Mouse (Mus musculus): Measurements from ENCODE around the gene Ryr2. TPM values are rescaled to one million over a fixed set of nuclear protein-coding genes. Genes with fewer than 3 reads are reported as not detected.
A peak's percentile ranks its signal among the peaks of the same experiment; 100 is the strongest.
"Not testable (repeated sequence)": the region's sequence is repeated elsewhere in the genome, so short reads cannot be mapped to it uniquely, and the experiment has no call there.

Gene Ryr2
- polyA plus RNA-seq (2012; rRNA removed) = 0.13 and 0.16 TPM in 2 replicates

- no peaks in the 10 kb centered on the region for H3K27me3 ChIP-seq (replicated peaks; ENCODE audit: control insufficient read depth, insufficient read depth, low read length)
- DNase-seq = peak; percentile 88
- no peak within 1 kb of the TSS for H3K27ac ChIP-seq (ENCODE audit: insufficient read depth, low read depth, low read length)
Observed at GRCm38 (mm10) chr13:12106662-12107632, at the start of gene Ryr2. Ryr2 (minus strand) TSS chr13:12106945.

GRCm38 (mm10) chr13:12153922-12154321, 47.2 kb upstream of the Ryr2 start:
- Histone ChIP-seq H3K27me3 (replicated peaks; ENCODE audit: control insufficient read depth, insufficient read depth, low read length) (no peaks in the 10 kb centered on the region), H3K4me1 (ENCODE audit: control insufficient read depth, insufficient read depth, low read length) (no peaks in the 10 kb centered on the region), H3K36me3 (ENCODE audit: control insufficient read depth, insufficient read depth, low read length) (no peaks in the 10 kb centered on the region), H3K4me3 (ENCODE audit: insufficient read depth, low read depth, low read length) (no peak overlapping the region), H3K27ac (ENCODE audit: insufficient read depth, low read depth, low read length) (no peak overlapping the region)
- 62% methylated on average over 11 of the region's 11 CpGs for WGBS
- no peak for DNase-seq
- TF ChIP-seq CTCF (conservative IDR thresholded peaks at IDR 0.05; ENCODE audit: insufficient read depth, insufficient read length, low read depth, low read length) (no peak), POLR2A (IDR thresholded peaks at IDR 0.05; ENCODE audit: low read depth, low read length) (no peak)

More at GRCm38 (mm10) chr13:12106662-12107632, at the start of gene Ryr2:
- Histone ChIP-seq H3K4me1 (ENCODE audit: control insufficient read depth, insufficient read depth, low read length) (no peaks in the 10 kb centered on the region), H3K36me3 (ENCODE audit: control insufficient read depth, insufficient read depth, low read length) (no peaks in the 10 kb centered on the region), H3K4me3 (ENCODE audit: insufficient read depth, low read depth, low read length) (peak within 1 kb of the TSS; percentile 36)
- TF ChIP-seq CTCF (conservative IDR thresholded peaks at IDR 0.05; ENCODE audit: insufficient read depth, insufficient read length, low read depth, low read length) = peak; percentile 65; the same call in 1 of the 2 replicates
- no peak for TF ChIP-seq POLR2A (IDR thresholded peaks at IDR 0.05; ENCODE audit: low read depth, low read length)
- WGBS = 12% methylated on average over 59 of the region's 64 CpGs

DNA sequence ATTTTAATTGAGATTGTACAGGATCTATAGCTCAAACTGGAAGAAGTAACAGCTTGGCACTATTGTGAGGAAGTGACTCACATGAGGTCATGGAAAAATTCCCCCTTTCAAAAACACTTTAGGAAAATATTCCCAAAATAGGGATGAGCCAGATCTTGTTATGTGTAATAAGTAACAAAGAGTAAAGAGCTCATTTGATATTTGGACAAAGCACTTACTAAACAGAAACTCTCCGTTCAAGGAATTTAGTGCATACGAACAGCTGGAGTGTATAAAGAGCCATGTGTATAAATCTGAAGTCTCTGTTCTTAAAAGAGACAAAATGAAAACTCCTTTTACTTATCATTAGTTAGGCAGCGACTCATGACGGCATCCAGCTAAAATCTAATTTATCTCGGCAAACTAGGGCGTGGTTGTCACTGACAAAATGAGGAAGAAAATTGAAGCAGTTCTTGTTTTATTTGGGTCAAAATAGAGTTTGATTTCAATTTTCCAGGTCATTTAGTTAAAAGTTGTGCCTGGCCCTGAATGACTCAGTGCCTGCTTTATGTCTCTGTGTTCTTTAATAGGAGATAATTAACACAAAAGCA, 40.3 kb upstream of the Ryr2 start:
- no peak for DNase-seq
- H3K36me3 ChIP-seq (ENCODE audit: control insufficient read depth, insufficient read depth, low read length) = no peaks in the 10 kb centered on the region
- 62% methylated on average over 6 of the region's 6 CpGs for WGBS
- TF ChIP-seq CTCF (conservative IDR thresholded peaks at IDR 0.05; ENCODE audit: insufficient read depth, insufficient read length, low read depth, low read length) = no peak
- no peak for TF ChIP-seq POLR2A (IDR thresholded peaks at IDR 0.05; ENCODE audit: low read depth, low read length)
- H3K4me3 ChIP-seq (ENCODE audit: insufficient read depth, low read depth, low read length) = no peak overlapping the region
- no peaks in the 10 kb centered on the region for H3K27me3 ChIP-seq (replicated peaks; ENCODE audit: control insufficient read depth, insufficient read depth, low read length)
- H3K27ac ChIP-seq (ENCODE audit: insufficient read depth, low read depth, low read length) = no peak overlapping the region
- no peaks in the 10 kb centered on the region for H3K4me1 ChIP-seq (ENCODE audit: control insufficient read depth, insufficient read depth, low read length)

GRCm38 (mm10) chr13:12146402-12146801, 39.7 kb upstream of the Ryr2 start:
- TF ChIP-seq CTCF (conservative IDR thresholded peaks at IDR 0.05; ENCODE audit: insufficient read depth, insufficient read length, low read depth, low read length) (no peak), POLR2A (IDR thresholded peaks at IDR 0.05; ENCODE audit: low read depth, low read length) (no peak)
- Histone ChIP-seq H3K27me3 (replicated peaks; ENCODE audit: control insufficient read depth, insufficient read depth, low read length) (no peaks in the 10 kb centered on the region), H3K4me1 (ENCODE audit: control insufficient read depth, insufficient read depth, low read length) (no peaks in the 10 kb centered on the region), H3K4me3 (ENCODE audit: insufficient read depth, low read depth, low read length) (no peak overlapping the region), H3K27ac (ENCODE audit: insufficient read depth, low read depth, low read length) (no peak overlapping the region), H3K36me3 (ENCODE audit: control insufficient read depth, insufficient read depth, low read length) (no peaks in the 10 kb centered on the region)
- WGBS = 73% methylated on average over 2 of the region's 2 CpGs
- no peak for DNase-seq

GRCm38 (mm10) chr13:12143347-12143746, 36.6 kb upstream of the Ryr2 start:
- no peak for TF ChIP-seq POLR2A (IDR thresholded peaks at IDR 0.05; ENCODE audit: low read depth, low read length)
- no peak for TF ChIP-seq CTCF (conservative IDR thresholded peaks at IDR 0.05; ENCODE audit: insufficient read depth, insufficient read length, low read depth, low read length)
- DNase-seq = no peak
- 50% methylated on average over 5 of the region's 5 CpGs for WGBS

DNA sequence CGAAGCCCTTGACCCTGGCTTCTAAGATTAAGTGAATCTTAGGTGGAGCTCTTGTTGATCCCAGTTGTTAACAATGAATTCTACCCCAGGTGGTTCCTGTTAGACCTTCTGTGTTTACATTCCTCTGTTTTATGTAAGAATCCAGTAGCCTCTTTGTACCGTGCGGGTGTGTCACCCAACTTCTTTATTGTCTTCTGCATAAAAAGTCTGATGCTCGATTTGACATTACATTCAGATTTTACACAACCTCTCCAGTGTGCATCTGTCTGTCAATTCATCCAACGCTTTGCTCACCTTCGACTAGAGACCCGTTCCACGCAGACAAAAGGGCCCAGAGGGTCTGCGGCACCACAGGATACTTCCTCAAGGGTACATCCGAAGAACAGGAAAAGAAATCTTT, 29.7 kb upstream of the Ryr2 start:
- DNase-seq; H3K36me3 ChIP-seq (ENCODE audit: control insufficient read depth, insufficient read depth, low read length); H3K4me3 ChIP-seq (ENCODE audit: insufficient read depth, low read depth, low read length); H3K27ac ChIP-seq (ENCODE audit: insufficient read depth, low read depth, low read length); H3K27me3 ChIP-seq (replicated peaks; ENCODE audit: control insufficient read depth, insufficient read depth, low read length); H3K4me1 ChIP-seq (ENCODE audit: control insufficient read depth, insufficient read depth, low read length): not testable (repeated sequence)
- 91% methylated on average over 10 of the region's 10 CpGs for WGBS

More at GRCm38 (mm10) chr13:12143347-12143746, 36.6 kb upstream of the Ryr2 start:
- H3K36me3 ChIP-seq (ENCODE audit: control insufficient read depth, insufficient read depth, low read length) = no peaks in the 10 kb centered on the region
- no peaks in the 10 kb centered on the region for H3K4me1 ChIP-seq (ENCODE audit: control insufficient read depth, insufficient read depth, low read length)
- no peak overlapping the region for H3K4me3 ChIP-seq (ENCODE audit: insufficient read depth, low read depth, low read length)
- no peaks in the 10 kb centered on the region for H3K27me3 ChIP-seq (replicated peaks; ENCODE audit: control insufficient read depth, insufficient read depth, low read length)
- no peak overlapping the region for H3K27ac ChIP-seq (ENCODE audit: insufficient read depth, low read depth, low read length)

DNA sequence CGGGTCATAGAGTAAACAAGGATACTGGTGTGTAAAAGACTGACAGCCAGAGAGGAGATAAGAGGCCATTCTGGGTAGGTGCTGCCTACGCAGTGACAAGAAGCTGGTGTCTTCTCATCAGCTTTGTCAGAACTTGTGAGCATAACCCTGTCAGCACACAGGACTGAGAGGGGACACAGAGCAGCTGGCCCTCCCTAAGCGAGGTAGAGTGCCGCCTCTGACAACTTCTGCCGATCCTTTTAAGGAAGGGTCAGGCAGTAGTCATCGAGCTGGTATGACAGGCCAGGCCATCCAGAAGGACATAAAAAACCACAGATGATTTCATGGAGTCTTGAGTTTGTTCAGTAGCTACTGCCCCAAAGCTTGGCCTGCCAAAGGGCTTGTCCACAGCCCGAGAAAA, 26.8 kb upstream of the Ryr2 start:
- Histone ChIP-seq H3K4me3 (ENCODE audit: insufficient read depth, low read depth, low read length) (no peak overlapping the region), H3K27me3 (replicated peaks; ENCODE audit: control insufficient read depth, insufficient read depth, low read length) (no peaks in the 10 kb centered on the region), H3K27ac (ENCODE audit: insufficient read depth, low read depth, low read length) (no peak overlapping the region), H3K36me3 (ENCODE audit: control insufficient read depth, insufficient read depth, low read length) (no peaks in the 10 kb centered on the region), H3K4me1 (ENCODE audit: control insufficient read depth, insufficient read depth, low read length) (no peaks in the 10 kb centered on the region)
- 68% methylated on average over 7 of the region's 7 CpGs for WGBS
- DNase-seq = no peak
- TF ChIP-seq CTCF (conservative IDR thresholded peaks at IDR 0.05; ENCODE audit: insufficient read depth, insufficient read length, low read depth, low read length) (no peak), POLR2A (IDR thresholded peaks at IDR 0.05; ENCODE audit: low read depth, low read length) (no peak)

Measured in kidney, adult 2 months (tissue).